Mouse (Mus musculus) adrenal gland, postnatal 4 days (tissue): Measurements from ENCODE around the gene Eef1e1. TPM values are rescaled to one million over a fixed set of nuclear protein-coding genes. Genes with fewer than 3 reads are reported as not detected.

ENCODE experiments used
- total RNA-seq, 2 experiments: library from RNA; stranded (reverse); gene quantifications; 2 replicates each; pipeline ENCODE4 v1.2.3; 2021

Eef1e1 gene
- total RNA-seq, 2 experiments from 2014 or later: 34.5 to 35.4 TPM

Other genes with a start within 250 kb of the Eef1e1 start
- gene Txndc5, start 130.2 kb downstream of the Eef1e1 start, total RNA-seq: 100 to 1,000 TPM; 237 to 251 TPM
- 10 to 100 TPM; 22.3 to 23.9 TPM for gene Bloc1s5, start 23.9 kb downstream of the Eef1e1 start, total RNA-seq